Mouse (Mus musculus): ENCODE measurements around the gene Hoxb4. TPM values are rescaled to one million over a fixed set of nuclear protein-coding genes. Genes with fewer than 3 reads are reported as not detected.

Gene Hoxb4
- polyA plus RNA-seq, 1 experiment, result 1.5 TPM

DNA sequence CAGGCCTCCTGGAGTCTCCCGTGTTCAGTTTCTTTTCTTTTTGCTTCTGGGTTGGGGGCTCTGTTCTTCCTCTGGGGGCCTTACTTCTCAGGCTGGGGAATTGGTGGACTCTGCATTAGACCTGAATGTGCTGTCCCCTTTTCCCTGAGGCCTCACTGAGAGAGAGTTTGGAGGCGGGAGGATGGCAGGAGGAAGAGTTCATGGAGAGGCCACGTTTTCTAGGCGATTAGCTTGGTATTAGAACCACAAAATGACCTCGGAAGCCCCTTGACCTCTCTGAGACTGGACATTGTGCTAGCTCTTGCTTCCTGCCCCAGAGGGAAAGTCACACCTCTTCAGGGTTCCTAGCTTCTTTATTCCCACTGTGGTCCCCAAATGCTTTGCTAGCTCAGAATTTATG, 6.1 kb downstream of the Hoxb4 start:
- no peak overlapping the region for H3K4me3 ChIP-seq (ENCODE audit: control insufficient read depth, insufficient read depth, low read length)
- no peak overlapping the region for H3K27ac ChIP-seq (ENCODE audit: control insufficient read depth, insufficient read depth, low read length)
- no peak for DNase-seq
- TF ChIP-seq POLR2A (IDR thresholded peaks at IDR 0.05; ENCODE audit: control insufficient read depth, extremely low read depth, insufficient read depth, low read length, poor library complexity), result no peak
- TF ChIP-seq CTCF (IDR thresholded peaks at IDR 0.05; ENCODE audit: borderline replicate concordance, control insufficient read depth, extremely low read depth, insufficient read depth, low read length, poor library complexity), result no peak
- 81% methylated on average over 5 of the region's 5 CpGs for WGBS
- H3K4me1 ChIP-seq (replicated peaks; ENCODE audit: control insufficient read depth, insufficient read depth, low read length), result peaks cover 7% of the 10 kb centered on the region
- H3K27me3 ChIP-seq (ENCODE audit: control insufficient read depth, insufficient read depth, low read length), result peaks cover 2% of the 10 kb centered on the region
- no peaks in the 10 kb centered on the region for H3K36me3 ChIP-seq (ENCODE audit: control insufficient read depth, insufficient read depth, low read length)

DNA sequence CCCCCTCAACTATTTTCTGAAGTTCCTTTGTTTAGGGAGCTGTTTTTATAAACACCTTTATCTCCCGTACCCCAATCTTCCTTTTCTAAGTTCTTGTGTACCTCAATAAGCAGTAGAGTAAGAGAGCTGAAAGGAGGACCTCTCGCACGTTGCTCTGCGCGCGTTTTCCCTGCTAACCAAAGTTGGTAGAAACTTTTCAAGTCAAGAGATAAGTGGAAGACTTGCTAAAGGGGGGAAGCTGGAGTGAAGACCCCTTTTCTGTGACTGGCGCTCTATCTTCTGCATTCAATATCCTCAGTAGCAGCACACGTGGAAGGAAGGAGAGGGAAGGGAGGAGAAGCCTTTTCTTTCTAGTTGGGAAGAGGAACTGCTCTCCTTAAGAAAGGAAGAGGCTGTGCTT, 6.9 kb downstream of the Hoxb4 start:
- Histone ChIP-seq H3K27ac (ENCODE audit: control insufficient read depth, insufficient read depth, low read length) (no peak overlapping the region), H3K4me3 (ENCODE audit: control insufficient read depth, insufficient read depth, low read length) (no peak overlapping the region), H3K36me3 (ENCODE audit: control insufficient read depth, insufficient read depth, low read length) (no peaks in the 10 kb centered on the region), H3K27me3 (ENCODE audit: control insufficient read depth, insufficient read depth, low read length) (no peaks in the 10 kb centered on the region; the same call in 1 of the 2 replicates), H3K4me1 (replicated peaks; ENCODE audit: control insufficient read depth, insufficient read depth, low read length) (0 out of 2 replicates have a peak, but pooled peaks cover 2% of the 10 kb centered on the region)
- TF ChIP-seq POLR2A (IDR thresholded peaks at IDR 0.05; ENCODE audit: control insufficient read depth, extremely low read depth, insufficient read depth, low read length, poor library complexity) (no peak), CTCF (IDR thresholded peaks at IDR 0.05; ENCODE audit: borderline replicate concordance, control insufficient read depth, extremely low read depth, insufficient read depth, low read length, poor library complexity) (no peak)
- 95% methylated on average over 8 of the region's 8 CpGs for WGBS
- DNase-seq, result no peak

DNA sequence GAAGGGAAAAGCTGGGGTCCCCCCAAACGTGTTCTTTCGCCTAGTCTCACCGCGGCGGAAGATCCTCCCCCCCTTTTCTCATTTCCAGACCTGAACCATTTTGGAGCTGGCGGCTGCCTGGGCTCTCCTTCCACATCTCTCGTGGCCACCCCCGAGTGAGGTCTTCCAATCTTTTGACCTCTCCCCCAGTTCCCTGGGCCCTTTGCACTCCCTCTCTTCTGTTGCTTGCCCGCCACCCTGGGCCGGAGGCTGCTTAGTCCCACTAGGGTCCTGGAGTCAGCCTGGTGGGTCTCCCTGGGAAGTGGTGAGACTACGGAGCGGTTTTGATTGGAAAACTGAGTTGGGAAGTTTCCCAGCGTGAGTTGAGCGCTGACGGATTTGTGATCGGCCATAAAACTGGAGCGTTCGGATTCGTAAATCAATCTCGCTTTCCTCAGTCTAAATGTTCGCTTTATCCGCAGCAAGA, 7.7 kb downstream of the Hoxb4 start:
- Histone ChIP-seq H3K27me3 (ENCODE audit: control insufficient read depth, insufficient read depth, low read length) (no peaks in the 10 kb centered on the region; the same call in 1 of the 2 replicates), H3K27ac (ENCODE audit: control insufficient read depth, insufficient read depth, low read length) (no peak overlapping the region)
- no peak for DNase-seq

DNA sequence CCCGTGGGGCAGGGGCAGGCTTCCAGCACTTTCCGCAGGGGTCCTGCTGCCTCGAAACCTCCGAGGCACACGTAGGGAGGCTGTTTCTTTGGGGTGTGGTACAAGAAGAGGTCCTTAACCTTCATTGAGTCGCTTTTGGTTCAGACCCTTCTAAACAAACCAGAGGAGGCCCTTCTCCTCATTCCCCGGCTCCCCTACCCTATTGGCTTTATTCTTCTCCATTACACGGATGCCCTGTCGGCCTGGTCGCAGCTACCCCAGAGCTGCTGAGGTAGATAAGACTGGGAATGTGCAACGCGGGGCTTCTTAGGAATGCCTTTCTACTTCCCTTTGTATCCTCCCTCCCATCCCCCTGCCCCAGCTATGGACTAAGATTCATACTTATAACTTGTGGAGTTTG, 8.6 kb downstream of the Hoxb4 start:
- TF ChIP-seq POLR2A (IDR thresholded peaks at IDR 0.05; ENCODE audit: control insufficient read depth, extremely low read depth, insufficient read depth, low read length, poor library complexity) (no peak), CTCF (IDR thresholded peaks at IDR 0.05; ENCODE audit: borderline replicate concordance, control insufficient read depth, extremely low read depth, insufficient read depth, low read length, poor library complexity) (no peak)
- H3K36me3 ChIP-seq (ENCODE audit: control insufficient read depth, insufficient read depth, low read length), result no peaks in the 10 kb centered on the region
- DNase-seq, result no peak
- no peaks in the 10 kb centered on the region; the same call in 1 of the 2 replicates for H3K27me3 ChIP-seq (ENCODE audit: control insufficient read depth, insufficient read depth, low read length)
- WGBS, result 93% methylated on average over 12 of the region's 12 CpGs
- no peaks in the 10 kb centered on the region for H3K4me1 ChIP-seq (replicated peaks; ENCODE audit: control insufficient read depth, insufficient read depth, low read length)
- H3K27ac ChIP-seq (ENCODE audit: control insufficient read depth, insufficient read depth, low read length), result no peak overlapping the region
- H3K4me3 ChIP-seq (ENCODE audit: control insufficient read depth, insufficient read depth, low read length), result no peak overlapping the region

More for the DNA sequence above, 7.7 kb downstream of the Hoxb4 start:
- Histone ChIP-seq H3K4me1 (replicated peaks; ENCODE audit: control insufficient read depth, insufficient read depth, low read length) (no peaks in the 10 kb centered on the region), H3K36me3 (ENCODE audit: control insufficient read depth, insufficient read depth, low read length) (no peaks in the 10 kb centered on the region), H3K4me3 (ENCODE audit: control insufficient read depth, insufficient read depth, low read length) (no peak overlapping the region)
- WGBS, result 89% methylated on average over 22 of the region's 22 CpGs
- no peak for TF ChIP-seq CTCF (IDR thresholded peaks at IDR 0.05; ENCODE audit: borderline replicate concordance, control insufficient read depth, extremely low read depth, insufficient read depth, low read length, poor library complexity)
- TF ChIP-seq POLR2A (IDR thresholded peaks at IDR 0.05; ENCODE audit: control insufficient read depth, extremely low read depth, insufficient read depth, low read length, poor library complexity), result no peak

DNA sequence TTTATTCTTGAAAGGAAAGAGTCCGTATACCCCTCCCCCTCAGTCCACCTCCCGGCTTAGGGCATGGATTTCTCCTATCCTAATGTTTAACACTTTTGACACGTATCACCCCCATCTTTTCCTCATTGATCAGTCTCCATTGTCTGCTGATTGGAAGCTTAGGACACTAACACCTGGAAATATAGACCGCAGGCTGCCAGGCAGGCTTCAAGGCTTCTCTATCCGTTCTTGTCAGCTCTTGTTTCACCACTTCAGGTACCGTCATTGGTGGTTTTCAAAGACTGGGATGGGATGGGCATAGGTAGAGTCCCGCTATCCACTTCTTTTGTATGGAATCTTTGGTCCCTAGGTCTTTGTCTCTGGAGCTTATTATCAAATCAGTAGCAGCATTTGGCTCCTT, 9.1 kb downstream of the Hoxb4 start:
- 94% methylated on average over 7 of the region's 7 CpGs for WGBS
- no peaks in the 10 kb centered on the region; the same call in 1 of the 2 replicates for H3K27me3 ChIP-seq (ENCODE audit: control insufficient read depth, insufficient read depth, low read length)

DNA sequence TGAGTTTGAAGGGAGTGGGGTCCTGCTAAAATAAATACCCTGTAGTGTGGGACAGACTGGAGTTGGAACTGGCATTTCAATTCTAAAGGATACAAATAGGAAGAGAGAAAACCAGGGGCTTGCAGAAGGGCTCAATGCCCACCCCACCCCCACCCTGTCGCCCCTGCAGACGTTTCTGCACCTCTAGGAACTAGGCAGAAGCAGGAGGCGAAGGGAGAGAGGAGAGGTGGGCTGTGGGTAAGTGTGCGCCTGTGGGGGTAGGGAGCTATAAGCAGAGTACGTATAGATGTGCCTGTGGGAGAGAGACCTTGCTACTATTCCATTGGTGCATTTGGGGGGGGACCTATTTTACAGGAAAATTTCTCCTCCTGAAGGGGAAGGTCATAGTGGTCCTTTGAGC, 9.7 kb downstream of the Hoxb4 start:
- 89% methylated on average over 5 of the region's 5 CpGs for WGBS
- Histone ChIP-seq H3K27ac (ENCODE audit: control insufficient read depth, insufficient read depth, low read length) (no peak overlapping the region), H3K4me3 (ENCODE audit: control insufficient read depth, insufficient read depth, low read length) (no peak overlapping the region)

More for the DNA sequence above, 9.1 kb downstream of the Hoxb4 start:
- Histone ChIP-seq H3K36me3 (ENCODE audit: control insufficient read depth, insufficient read depth, low read length) (no peaks in the 10 kb centered on the region), H3K4me3 (ENCODE audit: control insufficient read depth, insufficient read depth, low read length) (no peak overlapping the region), H3K4me1 (replicated peaks; ENCODE audit: control insufficient read depth, insufficient read depth, low read length) (no peaks in the 10 kb centered on the region), H3K27ac (ENCODE audit: control insufficient read depth, insufficient read depth, low read length) (no peak overlapping the region)
- no peak for DNase-seq
- no peak for TF ChIP-seq POLR2A (IDR thresholded peaks at IDR 0.05; ENCODE audit: control insufficient read depth, extremely low read depth, insufficient read depth, low read length, poor library complexity)
- no peak for TF ChIP-seq CTCF (IDR thresholded peaks at IDR 0.05; ENCODE audit: borderline replicate concordance, control insufficient read depth, extremely low read depth, insufficient read depth, low read length, poor library complexity)

DNA sequence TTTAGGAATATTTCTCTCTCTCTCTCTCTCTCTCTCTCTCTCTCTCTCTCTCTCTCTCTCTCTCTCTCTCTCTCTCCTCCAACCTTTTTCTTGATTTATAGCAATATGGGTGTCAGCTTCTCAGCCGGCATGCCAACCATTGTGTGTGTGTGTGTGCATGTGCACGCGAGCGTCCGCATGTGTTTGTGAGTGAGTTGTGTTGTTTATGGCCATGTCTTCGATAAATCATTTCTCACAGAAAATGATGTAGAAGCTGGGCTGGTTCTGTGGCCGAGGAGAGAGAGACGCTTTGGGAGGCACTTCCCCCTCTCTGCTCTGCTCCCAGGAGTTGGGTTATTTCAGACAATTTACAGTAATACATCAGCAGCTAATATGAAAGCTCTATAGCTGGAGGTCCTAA, 10.5 kb downstream of the Hoxb4 start:
- no peaks in the 10 kb centered on the region for H3K4me1 ChIP-seq (replicated peaks; ENCODE audit: control insufficient read depth, insufficient read depth, low read length)
- DNase-seq, result no peak
- no peak overlapping the region for H3K27ac ChIP-seq (ENCODE audit: control insufficient read depth, insufficient read depth, low read length)
- TF ChIP-seq CTCF (IDR thresholded peaks at IDR 0.05; ENCODE audit: borderline replicate concordance, control insufficient read depth, extremely low read depth, insufficient read depth, low read length, poor library complexity) (no peak), POLR2A (IDR thresholded peaks at IDR 0.05; ENCODE audit: control insufficient read depth, extremely low read depth, insufficient read depth, low read length, poor library complexity) (no peak)
- H3K36me3 ChIP-seq (ENCODE audit: control insufficient read depth, insufficient read depth, low read length), result no peaks in the 10 kb centered on the region
- no peaks in the 10 kb centered on the region; the same call in 1 of the 2 replicates for H3K27me3 ChIP-seq (ENCODE audit: control insufficient read depth, insufficient read depth, low read length)
- H3K4me3 ChIP-seq (ENCODE audit: control insufficient read depth, insufficient read depth, low read length), result no peak overlapping the region
- 93% methylated on average over 8 of the region's 8 CpGs for WGBS

More for the DNA sequence above, 9.7 kb downstream of the Hoxb4 start:
- TF ChIP-seq POLR2A (IDR thresholded peaks at IDR 0.05; ENCODE audit: control insufficient read depth, extremely low read depth, insufficient read depth, low read length, poor library complexity) (no peak), CTCF (IDR thresholded peaks at IDR 0.05; ENCODE audit: borderline replicate concordance, control insufficient read depth, extremely low read depth, insufficient read depth, low read length, poor library complexity) (no peak)
- no peaks in the 10 kb centered on the region for H3K36me3 ChIP-seq (ENCODE audit: control insufficient read depth, insufficient read depth, low read length)
- H3K4me1 ChIP-seq (replicated peaks; ENCODE audit: control insufficient read depth, insufficient read depth, low read length), result no peaks in the 10 kb centered on the region
- no peak for DNase-seq
- no peaks in the 10 kb centered on the region; the same call in 1 of the 2 replicates for H3K27me3 ChIP-seq (ENCODE audit: control insufficient read depth, insufficient read depth, low read length)
